22 mouse cellular contexts compared by ENCODE assay signal in the genomic region with DNA sequence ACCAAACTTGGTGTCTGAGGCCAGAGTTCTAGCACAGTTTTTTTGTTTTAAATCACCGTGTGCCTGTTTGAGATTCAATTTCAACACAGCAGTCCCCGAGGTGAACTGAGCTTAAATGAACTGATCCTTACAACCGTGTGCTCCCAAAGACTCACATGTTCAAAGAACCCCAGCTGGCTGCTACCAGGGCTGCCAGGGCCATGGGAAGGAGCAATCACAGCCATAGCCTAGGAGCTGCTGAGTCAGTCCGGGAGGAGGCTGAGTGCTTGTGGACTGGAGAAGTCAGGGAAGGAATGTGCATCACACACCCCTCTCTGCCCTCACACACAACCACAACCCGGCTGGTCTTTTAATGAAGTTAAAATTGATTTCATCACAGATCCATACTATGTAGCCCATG.
DNase-seq lines count a peak whose midpoint lies in the region; ATAC-seq and TF ChIP-seq lines count a peak whose summit lies in the region.
"Had no signal": no experiment of that assay in that cellular context is flagged by ENCODE, and none has a peak within 500 bp of the region (broad histone marks: within the 10 kb centered on the region; RNA-seq: fewer than 3 reads in every experiment).

No protein-coding gene starts in this region.

- H3K9me3 ChIP-seq in hindbrain, embryonic 10.5 days: no peaks in the 10 kb centered on the region
- no peaks in the 10 kb centered on the region for H3K9me3 ChIP-seq in hindbrain, embryonic 14.5 days (ENCODE audit: control insufficient read depth, low read length)
- H3K9me3 ChIP-seq in limb, embryonic 15.5 days: no peaks in the 10 kb centered on the region
- no peaks in the 10 kb centered on the region for H3K9me3 ChIP-seq in intestine, embryonic 16.5 days (ENCODE audit: control insufficient read depth, low read length)
- H3K9me3 ChIP-seq: forebrain, embryonic 15.5 days; G1E; heart, embryonic 10.5 days; hindbrain, embryonic 13.5 days; neural tube, embryonic 12.5 days had no signal

- TF ChIP-seq CTCF in brain, embryonic 14.5 days (IDR thresholded peaks at IDR 0.05; ENCODE audit: borderline replicate concordance, extremely low read depth, insufficient read depth, insufficient read length): no peak

- H3K36me3 ChIP-seq in hindbrain, embryonic 10.5 days: no peaks in the 10 kb centered on the region
- H3K36me3 ChIP-seq in hindbrain, embryonic 14.5 days (replicated peaks; ENCODE audit: control insufficient read depth, insufficient read depth): no peaks in the 10 kb centered on the region
- H3K36me3 ChIP-seq in limb, embryonic 15.5 days: no peaks in the 10 kb centered on the region
- no peaks in the 10 kb centered on the region for H3K36me3 ChIP-seq in intestine, embryonic 16.5 days (ENCODE audit: control insufficient read depth, insufficient read depth, low read length)
- H3K36me3 ChIP-seq: forebrain, embryonic 15.5 days; G1E; heart, embryonic 10.5 days; hindbrain, embryonic 13.5 days; neural tube, embryonic 12.5 days had no signal

- H3K4me3 ChIP-seq in hindbrain, embryonic 10.5 days: no peak overlapping the region
- H3K4me3 ChIP-seq in hindbrain, embryonic 14.5 days (replicated peaks; ENCODE audit: low read length): no peak overlapping the region
- no peak overlapping the region for H3K4me3 ChIP-seq in limb, embryonic 15.5 days
- H3K4me3 ChIP-seq in intestine, embryonic 16.5 days (ENCODE audit: low read length): no peak overlapping the region
- H3K4me3 ChIP-seq: erythroblast, embryonic 14.5 days; forebrain, embryonic 15.5 days; heart, embryonic 10.5 days; hindbrain, embryonic 13.5 days; neural tube, embryonic 12.5 days had no signal

- no peak overlapping the region for H3K9ac ChIP-seq in hindbrain, embryonic 14.5 days
- H3K9ac ChIP-seq in limb, embryonic 15.5 days: no peak overlapping the region
- no peak overlapping the region for H3K9ac ChIP-seq in intestine, embryonic 16.5 days (ENCODE audit: low read depth, low read length)
- H3K9ac ChIP-seq: forebrain, embryonic 15.5 days; hindbrain, embryonic 13.5 days; neural tube, embryonic 12.5 days had no signal

- DNase-seq in hindbrain, embryonic 10.5 days (ENCODE audit: low spot score): peak; percentile 19
- DNase-seq in hindbrain, embryonic 14.5 days (ENCODE audit: low spot score): no peak
- DNase-seq in brain, embryonic 14.5 days (ENCODE audit: low read depth): peak; percentile 2
- peak; percentile 73 for DNase-seq in fibroblast of lung, adult 2 months (ENCODE audit: low read depth)
- DNase-seq in layer of hippocampus, postnatal 10 days (ENCODE audit: low spot score in 2 of 2): no peak
- DNase-seq: cerebellum, adult 9-10 months; heart, postnatal 14 days; kidney, adult 9 months; kidney, postnatal 25 days; layer of hippocampus, adult 9-11 months; lung, adult 18-20 months; right cerebral cortex, adult 18-20 months; thymus, postnatal 14 days had no signal

- WGBS in hindbrain, embryonic 10.5 days: 54% methylated on average over 5 of the region's 5 CpGs
- WGBS in hindbrain, embryonic 14.5 days: 57% methylated on average over 5 of the region's 5 CpGs
- WGBS in limb, embryonic 15.5 days: 21% methylated on average over 5 of the region's 5 CpGs
- 39% methylated on average over 5 of the region's 5 CpGs for WGBS in intestine, embryonic 16.5 days

- ATAC-seq in hindbrain, embryonic 14.5 days (ENCODE audit: low FRiP score): no peak
- peak; percentile 48; the same call in 1 of the 2 replicates for ATAC-seq in limb, embryonic 15.5 days (ENCODE audit: insufficient number of reproducible peaks, low FRiP score, low TSS enrichment, low read depth)
- no peak for ATAC-seq in intestine, embryonic 16.5 days
- ATAC-seq: forebrain, embryonic 15.5 days had no signal

- H3K27me3 ChIP-seq in hindbrain, embryonic 10.5 days (ENCODE audit: insufficient read depth, poor library complexity, severe bottlenecking): no peaks in the 10 kb centered on the region
- H3K27me3 ChIP-seq in hindbrain, embryonic 14.5 days (ENCODE audit: control insufficient read depth, insufficient read depth, low read length): no peaks in the 10 kb centered on the region
- no peaks in the 10 kb centered on the region for H3K27me3 ChIP-seq in limb, embryonic 15.5 days
- no peaks in the 10 kb centered on the region for H3K27me3 ChIP-seq in intestine, embryonic 16.5 days (replicated peaks; ENCODE audit: control insufficient read depth, insufficient read depth, low read length)
- H3K27me3 ChIP-seq: forebrain, embryonic 15.5 days; hindbrain, embryonic 13.5 days; neural tube, embryonic 12.5 days had no signal

- TF ChIP-seq POLR2A in brain, embryonic 14.5 days (IDR thresholded peaks at IDR 0.05; ENCODE audit: borderline replicate concordance, extremely low read depth, insufficient read depth, insufficient read length, poor library complexity, severe bottlenecking): no peak

- no peak overlapping the region for H3K4me2 ChIP-seq in hindbrain, embryonic 14.5 days (replicated peaks)
- no peak overlapping the region for H3K4me2 ChIP-seq in limb, embryonic 15.5 days
- no peak overlapping the region for H3K4me2 ChIP-seq in intestine, embryonic 16.5 days (ENCODE audit: low read depth, low read length)
- H3K4me2 ChIP-seq: forebrain, embryonic 15.5 days; hindbrain, embryonic 13.5 days; liver, embryonic 11.5 days; neural tube, embryonic 12.5 days had no signal

- no peak overlapping the region for H3K27ac ChIP-seq in hindbrain, embryonic 10.5 days
- H3K27ac ChIP-seq in hindbrain, embryonic 14.5 days: no peak overlapping the region
- H3K27ac ChIP-seq in limb, embryonic 15.5 days: peak overlapping the region; percentile 43; the same call in 1 of the 2 replicates
- no peak overlapping the region for H3K27ac ChIP-seq in intestine, embryonic 16.5 days (ENCODE audit: low read length)
- H3K27ac ChIP-seq: forebrain, embryonic 15.5 days; heart, embryonic 10.5 days; hindbrain, embryonic 13.5 days; neural tube, embryonic 12.5 days had no signal

- H3K4me1 ChIP-seq in hindbrain, embryonic 10.5 days (replicated peaks): no peaks in the 10 kb centered on the region
- no peaks in the 10 kb centered on the region for H3K4me1 ChIP-seq in hindbrain, embryonic 14.5 days (replicated peaks; ENCODE audit: control insufficient read depth, insufficient read depth, low read length)
- peaks cover 4% of the 10 kb centered on the region; the same call in 1 of the 2 replicates for H3K4me1 ChIP-seq in limb, embryonic 15.5 days
- no peaks in the 10 kb centered on the region for H3K4me1 ChIP-seq in intestine, embryonic 16.5 days (ENCODE audit: control insufficient read depth, insufficient read depth, low read length)
- H3K4me1 ChIP-seq: forebrain, embryonic 15.5 days; heart, embryonic 10.5 days; hindbrain, embryonic 13.5 days; neural tube, embryonic 12.5 days had no signal

Comparison
In these comparisons a context has a peak if more than half of its experiments do, and no peak if none do; other contexts are left out.
1. DNase-seq: peak in hindbrain, embryonic 10.5 days (single experiment), brain, embryonic 14.5 days (single experiment) and fibroblast of lung, adult 2 months (single experiment); none in hindbrain, embryonic 14.5 days (single experiment) and layer of hippocampus, postnatal 10 days (0 of 2).